Mouse (Mus musculus) spleen, postnatal 10 days (tissue): ENCODE data around the gene Ptprm.

ENCODE experiments used
- DNase-seq, 2 experiments: peaks; one replicate each; pipeline ENCODE4 v3.0.0; 2021 to 2022; ENCODE audit warnings: low spot score in 2 of 2

Gene Ptprm

DNA sequence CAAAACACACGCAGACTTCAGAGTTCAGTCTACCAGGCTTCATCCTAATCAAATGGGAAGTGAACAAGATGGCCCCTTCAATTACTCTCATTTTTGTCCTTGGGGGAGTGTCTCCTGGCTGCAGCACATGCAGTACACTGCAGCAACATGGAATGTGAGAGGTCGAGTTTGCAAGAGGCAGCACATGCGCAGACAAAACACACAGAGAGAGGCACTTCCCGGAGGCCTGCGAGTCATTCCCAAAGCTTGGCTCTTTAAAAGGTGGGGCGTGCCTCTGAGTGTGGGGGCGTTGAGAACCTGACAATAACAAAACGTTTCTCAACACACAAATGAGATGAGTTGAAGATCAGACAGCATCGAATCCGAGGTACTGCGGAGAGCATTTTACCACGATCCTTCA is 215.3 kb downstream of the Ptprm start:
- DNase-seq = no peak

GRCm38 (mm10) chr17:67136876-67137275 is 217.4 kb downstream of the Ptprm start:
- no peak for DNase-seq

DNA sequence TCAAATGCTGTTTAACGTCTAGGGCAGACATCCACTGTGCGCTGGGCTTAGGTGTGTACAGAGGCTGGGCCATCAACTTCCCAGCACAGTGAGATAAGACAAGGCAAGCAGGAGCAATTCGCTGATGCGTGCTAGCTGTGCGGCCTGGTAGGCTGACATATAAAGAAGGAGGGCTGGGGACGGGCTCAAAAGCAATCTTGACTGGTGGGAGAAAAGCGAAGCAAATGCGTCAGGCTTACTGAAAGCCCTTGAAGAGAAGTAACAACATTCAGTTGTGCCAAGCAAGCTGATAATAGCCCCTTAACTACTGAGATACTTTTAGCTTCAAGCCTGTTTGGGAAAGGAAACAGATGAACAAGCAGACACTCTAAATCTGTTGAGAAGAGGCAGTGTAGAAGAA is 217.8 kb downstream of the Ptprm start:
- no peak for DNase-seq

DNA sequence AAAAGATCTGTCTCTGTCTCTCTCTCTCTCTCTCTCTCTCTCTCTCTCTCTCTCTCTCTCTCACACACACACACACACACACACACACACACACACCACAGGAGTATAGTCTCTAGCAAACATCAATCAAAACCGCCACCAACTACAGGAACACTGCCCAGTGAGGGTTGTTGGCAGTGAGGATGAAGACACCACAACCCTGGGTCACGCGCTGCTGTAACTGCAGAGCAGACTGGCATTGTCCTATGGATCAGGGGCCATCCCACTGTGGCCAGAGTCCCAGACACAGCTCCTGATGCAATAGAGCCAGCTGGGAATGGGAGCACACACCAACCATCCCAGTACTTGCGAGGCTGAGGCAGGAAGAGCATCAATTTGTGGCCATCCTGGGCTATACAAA is 220.0 kb downstream of the Ptprm start:
- no peak for DNase-seq

GRCm38 (mm10) chr17:67133440-67134103 is 220.7 kb downstream of the Ptprm start:
- DNase-seq = no peak

DNA sequence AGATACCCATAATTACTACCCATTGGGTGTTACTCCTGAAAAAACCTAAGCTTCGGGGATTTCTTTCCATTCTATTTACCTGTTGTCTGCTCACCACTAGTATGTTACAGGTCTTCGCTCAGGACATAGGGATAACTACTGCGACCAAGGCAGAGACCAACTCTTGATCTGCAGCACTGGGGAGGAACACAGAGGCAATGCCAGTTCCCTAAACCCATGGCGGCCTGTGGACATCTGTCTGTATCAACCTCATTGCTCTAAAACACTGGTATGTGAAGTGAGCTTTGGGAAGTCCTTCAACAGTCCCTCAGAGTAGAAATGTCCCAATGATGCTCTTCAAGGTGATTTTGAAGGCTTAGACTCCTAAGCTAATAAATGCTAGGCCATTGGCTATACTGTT is 221.2 kb downstream of the Ptprm start:
- no peak for DNase-seq

GRCm38 (mm10) chr17:67127530-67127929 is 226.7 kb downstream of the Ptprm start:
- no peak for DNase-seq

DNA sequence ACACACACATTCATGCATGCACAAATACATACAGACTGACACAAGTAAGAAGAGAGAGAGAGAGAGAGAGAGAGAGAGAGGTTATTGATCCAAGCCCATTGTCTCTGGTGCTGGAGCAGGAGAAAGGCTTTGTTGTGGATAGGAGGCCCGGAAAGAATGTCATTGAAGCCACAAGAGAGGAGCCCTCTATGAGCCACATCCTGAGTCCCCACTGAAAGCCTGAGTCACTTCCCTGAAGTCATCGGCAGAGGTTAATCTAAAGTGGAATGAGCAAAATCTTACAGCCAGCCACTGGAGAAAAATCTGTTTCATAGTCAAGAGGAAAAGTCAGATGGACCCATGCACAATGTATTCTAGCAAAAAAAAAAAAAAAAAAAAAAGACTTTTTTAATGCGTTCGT is 228.7 kb downstream of the Ptprm start:
- no peak for DNase-seq

- DNase-seq = no peak
Observed at GRCm38 (mm10) chr17:67124294-67124693, 230.0 kb downstream of the Ptprm start.

GRCm38 (mm10) chr17:67123722-67124121 is 230.5 kb downstream of the Ptprm start:
- no peak for DNase-seq

GRCm38 (mm10) chr17:67120863-67121262 is 233.4 kb downstream of the Ptprm start:
- no peak for DNase-seq

DNA sequence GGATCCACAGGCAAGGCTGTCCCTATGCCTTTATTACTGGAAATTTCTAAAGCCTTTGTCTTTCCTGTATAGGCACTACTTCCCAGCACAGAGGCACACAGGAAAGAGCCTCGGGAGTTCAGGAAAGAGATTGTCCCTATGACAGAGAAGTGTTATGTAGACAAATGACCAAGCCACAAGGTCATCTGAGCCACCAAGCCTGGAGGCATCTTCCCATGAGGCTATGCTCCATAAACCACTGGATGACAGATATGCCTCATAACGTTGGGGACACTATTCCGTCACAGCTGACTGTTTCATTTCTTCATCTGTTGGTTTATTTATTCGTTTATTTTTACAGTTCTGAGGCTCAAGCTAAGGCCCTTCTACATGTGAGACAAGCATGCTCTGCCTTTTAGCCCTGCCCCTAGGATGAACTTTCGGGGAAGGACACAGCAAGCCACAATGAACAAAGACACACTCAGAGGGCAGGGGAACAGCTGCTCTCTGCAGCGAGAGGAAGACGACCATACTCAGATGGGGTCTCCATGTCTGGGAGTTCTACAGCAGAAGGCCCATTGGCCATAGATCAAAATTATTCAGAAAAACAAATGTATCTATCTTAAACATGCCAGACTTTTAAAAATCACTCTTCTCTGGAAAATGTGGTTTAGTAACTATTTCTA is 235.4 kb downstream of the Ptprm start:
- DNase-seq = no peak

DNA sequence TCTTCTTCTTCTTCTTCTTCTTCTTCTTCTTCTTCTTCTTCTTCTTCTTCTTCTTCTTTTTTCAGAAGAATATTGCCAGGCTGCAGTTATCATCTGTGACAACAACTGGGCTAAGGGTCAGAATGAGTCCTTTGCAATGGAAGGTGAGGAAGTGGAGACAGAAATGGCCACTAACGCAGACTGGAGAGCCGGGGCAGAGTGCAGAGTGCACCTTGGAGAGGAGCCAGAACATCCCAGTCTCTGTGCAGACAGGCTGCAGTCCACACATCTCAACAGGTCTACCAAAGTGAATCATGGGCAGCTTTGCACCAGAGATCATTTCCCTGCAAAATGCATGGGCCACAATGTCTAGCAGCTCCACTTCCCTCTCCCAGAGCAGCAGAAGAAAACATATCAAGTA is 239.4 kb downstream of the Ptprm start:
- no peak for DNase-seq

DNA sequence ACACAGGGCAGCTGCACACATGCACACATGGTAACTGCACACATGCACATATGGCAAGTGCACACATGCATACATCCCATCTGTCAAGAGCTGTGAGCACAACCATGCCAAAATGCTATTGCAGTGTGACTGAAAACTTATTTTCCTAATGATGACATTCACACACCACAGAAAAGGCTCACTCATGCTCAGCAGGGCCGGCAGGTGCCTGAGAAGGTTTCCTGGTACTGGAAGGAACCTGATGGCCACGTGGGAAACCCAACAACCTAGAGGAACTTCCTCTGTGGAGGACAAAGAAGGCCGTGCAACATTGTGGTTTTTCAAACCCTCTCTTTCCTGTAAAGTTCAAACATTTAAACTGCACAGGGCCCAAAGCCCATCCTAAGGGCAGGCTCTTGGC is 241.6 kb downstream of the Ptprm start:
- DNase-seq = no peak

- no peak for DNase-seq
Observed at GRCm38 (mm10) chr17:67106176-67106575, 248.1 kb downstream of the Ptprm start.

- DNase-seq = no peak
Observed at GRCm38 (mm10) chr17:67102051-67102450, 252.2 kb downstream of the Ptprm start.

GRCm38 (mm10) chr17:67090997-67091396 is 263.3 kb downstream of the Ptprm start:
- no peak for DNase-seq

- DNase-seq = no peak
Observed at GRCm38 (mm10) chr17:67090153-67090552, 264.1 kb downstream of the Ptprm start.

DNA sequence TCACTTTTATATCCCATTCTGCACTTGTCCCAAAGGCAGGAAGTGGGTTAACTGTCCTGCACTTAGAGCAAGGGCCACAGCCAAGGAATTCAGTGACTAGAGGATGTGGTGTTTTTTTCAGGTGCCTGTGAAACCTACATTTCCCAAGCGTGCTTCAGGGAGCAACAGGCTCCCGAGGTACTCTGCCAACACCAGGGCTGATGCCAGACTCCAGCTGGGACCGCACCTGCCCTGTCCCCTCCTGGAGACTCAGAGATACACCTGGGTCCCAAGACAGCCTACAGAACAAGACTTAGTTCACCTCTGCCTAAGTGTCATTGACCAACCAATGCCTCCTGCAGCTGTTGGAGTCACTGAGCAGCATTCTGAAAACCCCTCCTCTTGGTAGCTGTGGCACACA is 264.6 kb downstream of the Ptprm start:
- DNase-seq = no peak

- peak in 1 of 2 experiments; percentile 17 for DNase-seq
Observed at GRCm38 (mm10) chr17:67087585-67087984, 266.7 kb downstream of the Ptprm start.

- DNase-seq = no peak
Observed at GRCm38 (mm10) chr17:67086811-67087210, 267.4 kb downstream of the Ptprm start.

DNA sequence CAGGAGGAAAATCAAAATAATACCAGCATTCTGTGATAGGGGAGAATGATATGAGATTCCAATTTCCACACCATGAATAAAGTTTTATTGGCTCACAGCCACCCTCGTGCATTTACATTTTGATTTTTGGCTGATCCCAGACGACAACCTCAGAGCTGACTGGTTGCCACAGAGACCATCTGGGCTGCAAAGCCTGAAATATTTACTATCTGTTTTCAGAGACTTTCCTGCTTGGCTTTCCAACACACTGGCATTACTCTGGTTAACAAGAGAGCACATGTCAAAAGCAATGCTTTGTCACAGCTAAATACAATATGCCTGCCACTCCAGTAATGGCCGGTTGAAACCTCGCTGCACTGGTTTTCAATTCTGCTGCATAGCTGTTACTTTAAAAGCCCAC is 269.8 kb downstream of the Ptprm start:
- DNase-seq = no peak

DNA sequence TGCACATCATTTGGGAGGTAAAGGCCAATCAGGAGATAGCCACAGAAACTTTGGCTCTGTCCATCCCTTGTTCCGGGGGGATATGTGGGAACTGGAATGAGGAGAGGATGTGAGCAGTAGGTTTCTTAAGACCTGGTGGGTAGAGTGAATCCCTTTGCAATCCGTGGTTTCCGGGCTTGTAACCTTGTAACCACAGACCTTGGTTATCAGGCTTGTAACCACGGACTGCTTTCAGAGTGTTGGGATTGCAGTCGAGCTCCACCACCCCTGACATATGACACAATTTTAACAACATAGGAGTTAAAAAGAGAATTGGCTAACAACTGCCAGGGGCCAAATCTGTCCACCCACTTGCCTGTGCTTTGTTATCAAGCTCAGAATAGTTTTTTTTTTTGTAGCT is 270.2 kb downstream of the Ptprm start:
- no peak for DNase-seq

GRCm38 (mm10) chr17:67079570-67079969 is 274.7 kb downstream of the Ptprm start:
- DNase-seq = no peak
